Mouse (Mus musculus) kidney, adult 2 months (tissue): Measurements from ENCODE around the gene Knstrn.

Source experiments
- CTCF ChIP-seq: fragments of 200-500 bp; conservative IDR thresholded peaks from 2 replicates; pipeline ENCODE4 v1.5.1; 2011; ENCODE audit warnings: low read depth, mild to moderate bottlenecking, control low read depth, low read length, moderate library complexity, mixed read lengths; ENCODE audit not compliant: insufficient read depth, insufficient read length
- POLR2A ChIP-seq: fragments of 200-500 bp; IDR thresholded peaks from one replicate; pipeline ENCODE4 v1.6.1; 2011; ENCODE audit warnings: low read depth, low read length, control low read depth

- TF ChIP-seq POLR2A = no peak
- TF ChIP-seq CTCF = peak; percentile 79
These were observed 23.0 kb upstream of the Knstrn start for GRCm38 (mm10) chr2:118790551-118791525.
